Mouse (Mus musculus): ENCODE results near the gene LTO1. TPM values are rescaled to one million over a fixed set of nuclear protein-coding genes. Genes with fewer than 3 reads are reported as not detected.

LTO1 gene
- total RNA-seq, 2 experiments from 2014 or later, result 12.1 to 12.9 TPM

GRCm38 (mm10) chr7:144939344-144940002, 24.6 kb downstream of the LTO1 start, which contains the start of gene Ccnd1:
Gene Ccnd1, minus strand, starts transcription at chr7:144939925.
- peak; percentile 69 for DNase-seq

- DNase-seq, result peak; percentile 24
Measured at GRCm38 (mm10) chr7:144940003-144940571, 25.2 kb downstream of the LTO1 start.

GRCm38 (mm10) chr7:144940585-144940984, 25.7 kb downstream of the LTO1 start:
- DNase-seq, result no peak

- DNase-seq, result peak; percentile 81
Measured at GRCm38 (mm10) chr7:144941242-144941831, 26.4 kb downstream of the LTO1 start.

GRCm38 (mm10) chr7:144942071-144942743, 27.3 kb downstream of the LTO1 start:
- peak; percentile 28 for DNase-seq

GRCm38 (mm10) chr7:144942744-144943135, 27.8 kb downstream of the LTO1 start:
- DNase-seq, result peak; percentile 24

- peak; percentile 78 for DNase-seq
Measured at GRCm38 (mm10) chr7:144943254-144943653, 28.4 kb downstream of the LTO1 start.

GRCm38 (mm10) chr7:144958509-144959395, 43.9 kb downstream of the LTO1 start:
- DNase-seq, result no peak

- DNase-seq, result no peak
Measured at GRCm38 (mm10) chr7:144963911-144964310, 49.0 kb downstream of the LTO1 start.

- DNase-seq, result no peak
Measured at GRCm38 (mm10) chr7:144964316-144964715, 49.4 kb downstream of the LTO1 start.

GRCm38 (mm10) chr7:144965893-144966292, 51.0 kb downstream of the LTO1 start:
- DNase-seq, result no peak

- DNase-seq, result no peak
Measured at GRCm38 (mm10) chr7:144970997-144971768, 56.3 kb downstream of the LTO1 start.

GRCm38 (mm10) chr7:144971769-144972168, 56.9 kb downstream of the LTO1 start:
- DNase-seq, result no peak

GRCm38 (mm10) chr7:144973461-144973860, 58.6 kb downstream of the LTO1 start:
- no peak for DNase-seq

- DNase-seq, result no peak
Measured at GRCm38 (mm10) chr7:144977121-144977520, 62.2 kb downstream of the LTO1 start.

- no peak for DNase-seq
Measured at GRCm38 (mm10) chr7:144979814-144980213, 64.9 kb downstream of the LTO1 start.

Other genes with a start within 250 kb of the LTO1 start
- gene Ano1, start 163.1 kb upstream of the LTO1 start, total RNA-seq (2021), result 10 to 100 TPM in 1 of 2 experiments, 1 to 10 TPM in 1; 8.6 to 11.6 TPM
- not detected for gene Fgf3, start 77.0 kb upstream of the LTO1 start, total RNA-seq (2021)
- under 1 TPM; 0.09 to 0.27 TPM for gene Fgf4, start 67.7 kb upstream of the LTO1 start, total RNA-seq (2021)
- gene Fgf15, start 18.6 kb upstream of the LTO1 start, total RNA-seq (2021), result not detected
- gene Ccnd1, start 24.8 kb downstream of the LTO1 start, total RNA-seq (2021), result 10 to 100 TPM; 34.7 to 51.6 TPM

All from gastrocnemius, postnatal 10 days (tissue).